Mouse (Mus musculus) adrenal gland, postnatal 0 days (tissue): ENCODE measurements around the gene Btbd19. TPM values are rescaled to one million over a fixed set of nuclear protein-coding genes. Genes with fewer than 3 reads are reported as not detected.

Experiments used
- microRNA-seq: library from miRNA; unstranded; fragments of <30 nt; microRNA quantifications from one replicate; pipeline ENCODE4, GENCODE M21; 2016; ENCODE audit warnings: borderline replicate concordance; ENCODE audit not compliant: insufficient number of aligned reads
- polyA plus RNA-seq: library from polyadenylated mRNA; unstranded; fragments of >200 nt; fragmentation: Nextera tagmentation; extraction: Ambion mirVana; gene quantifications from 2 replicates; pipeline ENCODE4 v1.2.1, GENCODE M21; 2015

The Btbd19 gene
- 4.0 and 4.5 TPM in 2 replicates for polyA plus RNA-seq

DNA sequence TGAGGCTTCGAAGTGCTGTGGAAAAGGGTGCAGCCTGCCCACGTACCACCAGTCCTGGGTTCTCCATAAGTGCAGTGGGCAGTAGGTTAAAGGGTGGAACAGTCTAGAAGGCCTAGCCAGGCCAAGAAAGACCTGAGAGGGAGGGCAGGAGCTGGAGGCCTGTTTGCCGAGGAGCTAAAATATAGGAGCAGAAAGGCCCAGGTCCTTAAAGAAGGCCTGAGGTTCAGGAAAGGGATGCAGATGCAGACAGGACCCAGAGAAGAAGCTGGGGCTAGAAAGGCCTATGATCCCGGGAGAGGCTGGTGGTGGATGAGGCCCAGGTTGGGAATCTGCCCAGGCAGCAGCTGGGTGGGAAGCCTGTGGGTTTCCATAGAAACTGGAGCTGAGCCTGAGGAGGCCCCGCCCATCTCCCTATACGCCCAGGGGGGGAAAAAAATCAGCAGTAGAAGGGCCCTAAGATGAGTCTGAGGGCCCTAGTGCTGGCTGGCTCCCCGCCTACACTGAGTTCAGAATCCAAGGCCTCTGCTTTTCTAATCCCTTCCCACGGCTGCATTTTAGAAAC lies at the start of gene Btbd19:
Gene Btbd19 (minus strand): TSS at position 378 of the 562 bp plus-strand sequence.

DNA sequence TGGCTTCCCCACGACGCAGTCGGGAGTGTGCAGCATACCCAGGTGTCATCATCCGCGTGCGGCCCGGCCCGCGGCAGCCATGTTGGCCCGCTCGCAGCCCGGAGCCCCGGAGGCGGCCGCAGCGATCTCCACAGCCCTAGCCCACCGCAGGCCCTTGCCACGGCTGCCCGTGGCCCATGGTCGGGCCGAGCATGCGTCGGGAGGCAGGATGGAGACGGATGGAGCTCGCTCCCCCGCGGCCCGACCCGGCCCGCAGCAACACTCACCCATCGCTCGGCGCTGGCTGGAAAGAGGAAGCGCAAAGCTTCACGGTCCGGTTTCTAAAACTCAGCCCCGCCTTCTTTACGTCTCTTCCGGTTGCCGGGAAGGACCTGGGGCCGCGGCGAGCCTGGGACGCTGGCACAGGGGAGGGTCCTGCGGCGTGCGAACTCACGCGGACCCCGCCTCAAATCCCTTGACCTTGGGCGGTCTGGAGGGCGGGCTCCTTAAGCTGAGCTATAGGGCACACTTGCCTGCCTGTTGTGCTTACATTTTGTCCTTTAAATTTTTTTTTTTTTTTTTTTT lies 30.3 kb upstream of the Btbd19 start, which contains the start of gene Rps8:
Gene Rps8 (minus strand): TSS at position 452 of the 564 bp plus-strand sequence.

DNA sequence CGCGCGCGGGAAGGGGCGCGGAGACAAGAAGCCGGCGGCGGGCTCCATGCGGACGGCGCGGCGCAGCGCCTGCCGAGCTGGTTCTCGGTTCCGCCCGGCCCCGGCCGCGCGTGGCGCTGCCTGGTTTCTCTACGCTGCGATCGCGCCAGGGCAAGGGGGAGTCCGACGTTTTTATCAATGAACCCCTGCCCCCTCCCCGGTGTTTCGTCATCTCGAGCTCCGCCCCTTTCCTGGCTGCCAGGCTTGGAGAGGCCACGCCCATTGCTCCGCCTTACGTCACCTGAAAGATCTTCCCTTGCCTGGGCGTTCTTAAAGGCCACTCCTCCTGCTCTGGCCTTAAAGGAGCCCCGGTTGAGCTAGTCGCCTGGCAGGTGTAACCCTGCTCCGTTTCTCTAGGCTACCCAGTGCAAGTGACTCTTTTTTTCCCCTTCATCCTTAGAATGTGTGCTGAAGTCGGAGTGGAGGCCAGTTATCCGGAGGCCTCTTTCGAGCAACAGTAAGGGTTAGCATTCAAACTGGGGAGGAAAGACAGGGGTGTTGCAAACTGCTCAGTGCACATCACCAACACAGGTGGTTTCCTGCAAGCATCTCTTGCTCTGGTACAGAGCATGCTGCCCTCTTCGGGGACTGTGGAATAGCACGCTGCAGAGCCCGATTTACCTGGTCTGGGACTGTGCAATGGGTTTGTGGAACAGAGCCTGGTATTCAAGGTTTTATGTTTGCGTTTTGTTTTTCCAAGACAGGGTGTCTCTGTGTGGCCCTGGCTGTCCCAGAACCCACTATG lies 8.5 kb upstream of the Btbd19 start, which contains the start of gene Plk3:
Gene Plk3 (minus strand): TSS at position 147 of the 784 bp plus-strand sequence.

DNA sequence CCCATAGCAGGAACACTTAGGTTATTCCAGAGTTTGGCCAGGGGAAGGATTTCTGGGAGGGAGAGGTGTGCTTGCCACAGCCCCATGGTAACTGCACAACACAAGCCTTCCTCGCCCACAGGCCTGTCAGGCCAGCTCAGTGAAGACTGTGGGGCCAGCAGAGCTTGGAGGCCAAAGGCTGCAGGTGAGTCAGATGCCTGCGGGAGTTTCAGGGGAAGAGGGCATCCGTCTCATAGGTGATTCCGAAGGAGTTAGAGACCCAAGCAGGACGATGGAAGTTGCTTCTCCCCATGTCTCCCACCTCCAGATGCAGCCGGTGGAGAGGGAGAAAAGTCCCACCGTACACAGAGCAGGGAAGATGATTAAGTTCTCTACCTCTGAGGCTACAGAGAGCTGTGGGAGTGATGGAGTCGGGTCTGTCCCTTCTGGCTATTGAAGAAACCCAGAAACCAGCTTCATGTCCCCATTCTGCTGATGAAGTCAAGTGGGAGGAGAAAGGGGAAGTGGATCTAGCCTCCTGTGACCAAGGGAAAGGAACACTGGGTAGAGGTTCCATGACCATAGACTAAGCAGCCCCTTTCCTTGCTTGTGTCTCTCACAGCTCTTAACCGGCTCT lies 1.3 kb upstream of the Btbd19 start, which contains the start of gene Tctex1d4:
Gene Tctex1d4 (plus strand): TSS at position 120 of the 616 bp plus-strand sequence.

DNA sequence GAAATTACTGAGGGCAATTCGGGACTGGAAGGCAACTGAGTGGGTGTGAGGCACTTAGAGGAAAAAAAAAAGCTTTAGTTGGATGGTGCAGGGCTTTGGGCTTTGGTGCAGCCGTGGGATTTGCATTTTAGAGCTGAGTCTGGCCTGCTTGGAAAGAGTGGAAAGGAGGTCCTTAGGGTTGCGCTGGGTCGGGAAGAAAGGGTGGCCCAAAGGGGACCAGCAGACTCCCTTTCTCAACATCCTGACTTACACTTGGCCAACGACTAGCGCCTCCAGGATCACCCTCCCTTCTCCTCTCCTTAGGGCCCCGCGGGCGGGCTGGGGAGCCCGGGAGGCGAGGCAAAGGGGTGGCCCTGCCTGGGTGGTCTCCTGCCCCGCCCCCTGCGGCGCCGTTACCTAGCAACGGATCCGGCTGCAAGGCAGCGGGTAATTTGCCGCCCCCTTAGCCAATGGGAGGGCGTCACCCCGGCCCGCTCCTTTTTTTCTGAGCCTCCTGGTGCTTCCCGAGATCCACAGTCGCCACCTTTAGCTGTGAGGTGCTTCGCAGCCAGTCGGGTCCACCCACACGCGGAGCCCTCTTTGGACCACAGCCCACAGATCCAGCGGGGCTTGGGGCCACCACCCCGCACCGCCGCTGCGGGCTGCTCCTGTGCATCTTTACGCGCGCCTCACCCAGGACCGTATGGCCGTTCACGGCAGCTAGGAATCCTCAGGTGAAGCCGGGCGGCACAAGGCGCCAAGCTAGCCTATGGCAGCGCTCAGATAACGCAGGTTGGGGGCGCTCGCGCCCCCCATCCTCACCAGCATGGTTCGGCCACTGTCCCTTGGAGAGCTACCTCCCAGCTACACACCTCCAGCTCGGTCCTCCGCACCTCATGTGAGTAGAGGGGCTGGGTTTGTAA lies 29.7 kb downstream of the Btbd19 start, which contains the start of gene Ptch2:
Gene Ptch2 (plus strand): TSS at position 525 of the 902 bp plus-strand sequence.

Small RNA genes lying within 50 kb of the gene (microRNA-seq; reads per million reads assigned to microRNA genes)
- gene Gm22398, result not detected

Other genes starting within 250 kb of the Btbd19 start
- gene Zswim5, start 248.3 kb downstream of the Btbd19 start, polyA plus RNA-seq, result 0.68 and 0.88 TPM in 2 replicates
- 141 and 167 TPM in 2 replicates for gene Urod, start 131.3 kb downstream of the Btbd19 start, polyA plus RNA-seq
- gene Hectd3, start 130.4 kb downstream of the Btbd19 start, polyA plus RNA-seq, result 8.5 and 10.9 TPM in 2 replicates
- gene Eif2b3, start 106.3 kb downstream of the Btbd19 start, polyA plus RNA-seq, result 30.3 and 40.1 TPM in 2 replicates
- 5.0 and 8.7 TPM in 2 replicates for gene Ptch2, start 29.6 kb downstream of the Btbd19 start, polyA plus RNA-seq
- not detected in 2 replicates for gene Tctex1d4, start 1.1 kb upstream of the Btbd19 start, polyA plus RNA-seq
- 3.9 and 4.4 TPM in 2 replicates for gene Plk3, start 8.2 kb upstream of the Btbd19 start, polyA plus RNA-seq
- 683 and 836 TPM in 2 replicates for gene Rps8, start 30.5 kb upstream of the Btbd19 start, polyA plus RNA-seq
- gene Kif2c, start 56.9 kb upstream of the Btbd19 start, polyA plus RNA-seq, result 9.8 and 11.7 TPM in 2 replicates
- 51.8 and 102 TPM in 2 replicates for gene Tmem53, start 126.2 kb upstream of the Btbd19 start, polyA plus RNA-seq
- gene Armh1, start 126.4 kb upstream of the Btbd19 start, polyA plus RNA-seq, result 1.7 and 1.8 TPM in 2 replicates